Mouse (Mus musculus): Measurements from ENCODE around the gene Kazald1. TPM values are rescaled to one million over a fixed set of nuclear protein-coding genes. Genes with fewer than 3 reads are reported as not detected.
A peak's percentile ranks its signal among the peaks of the same experiment; 100 is the strongest.
"Not testable (repeated sequence)": the region's sequence is repeated elsewhere in the genome, so short reads cannot be mapped to it uniquely, and the experiment has no call there.

The Kazald1 gene
- total and polyA plus RNA-seq, 3 experiments, result 0.27 to 1.2 (median 0.44) TPM

GRCm38 (mm10) chr19:45032570-45033332, 42.3 kb upstream of the Kazald1 start:
- Histone ChIP-seq H3K27ac (ENCODE audit: insufficient read depth, low read depth) (no peak overlapping the region), H3K4me1 (ENCODE audit: control insufficient read depth in 1 of 2, insufficient read depth in 2 of 2) (peaks cover 11 to 17% of the 10 kb centered on the region in 2 experiments), H3K9me3 (replicated peaks; ENCODE audit: low read length) (no peaks in the 10 kb centered on the region), H3K4me2 (ENCODE audit: insufficient read depth, low read depth, poor library complexity, severe bottlenecking) (no peak overlapping the region), H3K36me3 (replicated peaks in 1 of 2; ENCODE audit: control insufficient read depth in 1 of 2, insufficient read depth in 1 of 2, low read length in 1 of 2) (no peaks in the 10 kb centered on the region), H3K79me2 (replicated peaks; ENCODE audit: control insufficient read depth, extremely low read depth, insufficient read depth, poor library complexity, severe bottlenecking) (no peaks in the 10 kb centered on the region), H3K4me3 (replicated peaks in 1 of 3; ENCODE audit: low read depth in 2 of 3, low read length in 2 of 3, poor library complexity in 1 of 3) (no peak overlapping the region), H3K27me3 (replicated peaks) (peaks cover 35% of the 10 kb centered on the region), H3K9ac (ENCODE audit: insufficient read depth, low read depth) (no peak overlapping the region)
- dilution Hi-C loops (cut with MboI; ENCODE audit: extremely low pct_ligation_motif_present, extremely low pct_unique_long_range_greater_than_20kb, low sequenced_read_pairs) (no loop called here), in situ Hi-C loops (cut with MboI; ENCODE audit: low pct_ligation_motif_present, low pct_unique_long_range_greater_than_20kb, low sequenced_read_pairs) (loop anchor here (25.0 kb wide), 1 partner anchor 445 kb away; no protein-coding TSS in a partner anchor)
- DNase-seq (ENCODE audit: extremely low read depth), result no peak
- TF ChIP-seq CTCF (conservative IDR thresholded peaks at IDR 0.05 in 1 of 2, IDR thresholded peaks at IDR 0.05 in 1 of 2; ENCODE audit: low read depth in 2 of 2, low read length in 2 of 2) (peak; percentile 47 to 58; a peak in 3 of 4 replicates), POLR2A (IDR thresholded peaks at IDR 0.05; ENCODE audit: low read depth, low read length) (no peak), SMC3 (IDR thresholded peaks at IDR 0.05; ENCODE audit: low read depth, low read length) (peak; percentile 10; the same call in 1 of the 2 replicates), MXI1 (IDR thresholded peaks at IDR 0.05; ENCODE audit: low read depth, low read length) (no peak)

GRCm38 (mm10) chr19:45036867-45037266, 38.2 kb upstream of the Kazald1 start:
- H3K9ac ChIP-seq (ENCODE audit: insufficient read depth, low read depth), result no peak overlapping the region
- peaks cover 4 to 6% of the 10 kb centered on the region in 2 experiments; a peak in 2 of 4 replicates for H3K4me1 ChIP-seq (ENCODE audit: control insufficient read depth in 1 of 2, insufficient read depth in 2 of 2)
- H3K36me3 ChIP-seq (replicated peaks in 1 of 2; ENCODE audit: control insufficient read depth in 1 of 2, insufficient read depth in 1 of 2, low read length in 1 of 2), result no peaks in the 10 kb centered on the region
- H3K79me2 ChIP-seq (replicated peaks; ENCODE audit: control insufficient read depth, extremely low read depth, insufficient read depth, poor library complexity, severe bottlenecking), result no peaks in the 10 kb centered on the region
- peaks cover 42% of the 10 kb centered on the region for H3K27me3 ChIP-seq (replicated peaks)
- TF ChIP-seq RAD21 (IDR thresholded peaks at IDR 0.05; ENCODE audit: low read depth, low read length) (peak; percentile 45), CTCF (conservative IDR thresholded peaks at IDR 0.05 in 1 of 2, IDR thresholded peaks at IDR 0.05 in 1 of 2; ENCODE audit: low read depth in 2 of 2, low read length in 2 of 2) (peak in 1 of 2 experiments; percentile 72; a peak in 2 of 4 replicates), TBP (conservative IDR thresholded peaks at IDR 0.05; ENCODE audit: low read depth, low read length) (no peak), SMC3 (IDR thresholded peaks at IDR 0.05; ENCODE audit: low read depth, low read length) (peak; percentile 45), ZMIZ1 (IDR thresholded peaks at IDR 0.05; ENCODE audit: low read depth, low read length) (no peak)
- dilution Hi-C loops (cut with MboI; ENCODE audit: extremely low pct_ligation_motif_present, extremely low pct_unique_long_range_greater_than_20kb, low sequenced_read_pairs) (no loop called here), in situ Hi-C loops (cut with MboI; ENCODE audit: low pct_ligation_motif_present, low pct_unique_long_range_greater_than_20kb, low sequenced_read_pairs) (loop anchor here (25.0 kb wide), 1 partner anchor 450 kb away; no protein-coding TSS in a partner anchor)
- no peak for DNase-seq (ENCODE audit: extremely low read depth)
- H3K27ac ChIP-seq (ENCODE audit: insufficient read depth, low read depth), result no peak overlapping the region
- H3K4me2 ChIP-seq (ENCODE audit: insufficient read depth, low read depth, poor library complexity, severe bottlenecking), result no peak overlapping the region
- no peaks in the 10 kb centered on the region for H3K9me3 ChIP-seq (replicated peaks; ENCODE audit: low read length)
- H3K4me3 ChIP-seq (replicated peaks in 1 of 3; ENCODE audit: low read depth in 2 of 3, low read length in 2 of 3, poor library complexity in 1 of 3), result no peak overlapping the region

- H3K27me3 ChIP-seq (replicated peaks), result peaks cover 55% of the 10 kb centered on the region
- H3K79me2 ChIP-seq (replicated peaks; ENCODE audit: control insufficient read depth, extremely low read depth, insufficient read depth, poor library complexity, severe bottlenecking); H3K4me2 ChIP-seq (ENCODE audit: insufficient read depth, low read depth, poor library complexity, severe bottlenecking); H3K4me3 ChIP-seq (replicated peaks in 1 of 3; ENCODE audit: low read depth in 2 of 3, low read length in 2 of 3, poor library complexity in 1 of 3); H3K9ac ChIP-seq (ENCODE audit: insufficient read depth, low read depth); DNase-seq (ENCODE audit: extremely low read depth); H3K4me1 ChIP-seq (ENCODE audit: control insufficient read depth in 1 of 2, insufficient read depth in 2 of 2); H3K36me3 ChIP-seq (replicated peaks in 1 of 2; ENCODE audit: control insufficient read depth in 1 of 2, insufficient read depth in 1 of 2, low read length in 1 of 2); dilution Hi-C loops (cut with MboI; ENCODE audit: extremely low pct_ligation_motif_present, extremely low pct_unique_long_range_greater_than_20kb, low sequenced_read_pairs); H3K9me3 ChIP-seq (replicated peaks; ENCODE audit: low read length); H3K27ac ChIP-seq (ENCODE audit: insufficient read depth, low read depth): not testable (repeated sequence)
- in situ Hi-C loops (cut with MboI; ENCODE audit: low pct_ligation_motif_present, low pct_unique_long_range_greater_than_20kb, low sequenced_read_pairs), result loop anchor here (25.0 kb wide), 1 partner anchor 451 kb away; no protein-coding TSS in a partner anchor
Measured at GRCm38 (mm10) chr19:45038198-45038597, 36.8 kb upstream of the Kazald1 start.

Data from CH12.LX (cell line).